Mouse (Mus musculus) liver, postnatal 0 days (tissue): Measurements from ENCODE around the gene Gm49380.

Experiments used
- CTCF ChIP-seq: sonication (generic); IDR thresholded peaks from 2 replicates; pipeline ENCODE4 v1.5.1; 2016; ENCODE audit warnings: antibody characterized with exemption, low read depth
- EP300 ChIP-seq: IDR thresholded peaks from 2 replicates; pipeline ENCODE4 v1.6.1; 2016; ENCODE audit warnings: antibody characterized with exemption, low read depth, mild to moderate bottlenecking

DNA sequence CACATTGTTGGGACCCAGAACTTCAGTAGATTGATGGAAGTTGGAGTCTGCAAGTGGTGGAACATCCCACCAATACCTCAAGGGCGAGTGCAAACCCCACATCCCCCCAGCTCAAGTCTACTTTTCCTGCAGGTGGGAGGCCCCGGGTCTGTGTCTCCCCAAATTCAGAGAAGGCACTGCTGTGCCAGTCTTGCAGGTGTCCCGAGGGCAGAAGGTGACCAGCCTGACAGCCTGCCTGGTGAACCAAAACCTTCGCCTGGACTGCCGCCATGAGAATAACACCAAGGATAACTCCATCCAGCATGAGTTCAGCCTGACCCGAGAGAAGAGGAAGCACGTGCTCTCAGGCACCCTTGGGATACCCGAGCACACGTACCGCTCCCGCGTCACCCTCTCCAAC, 66.9 kb downstream of the Gm49380 start:
- TF ChIP-seq EP300 = no peak
- TF ChIP-seq CTCF = no peak
